Mouse (Mus musculus) liver, embryonic 16.5 days (tissue): ENCODE results near the gene Cacna1f. TPM values are rescaled to one million over a fixed set of nuclear protein-coding genes. Genes with fewer than 3 reads are reported as not detected.

Source experiments
- ATAC-seq: fragments of 200-750 bp; cut with Nextera tagmentation; 2 replicates; pipeline ENCODE4 v1.8.0; 2017; ENCODE audit warnings: low read depth, mild to moderate bottlenecking, moderate number of reproducible peaks, moderate library complexity
- H3K27ac ChIP-seq: fragments of 300-500 bp; sonication (generic); 2 replicates; pipeline ENCODE4 v1.5.1; 2014; ENCODE audit warnings: mild to moderate bottlenecking, low read length
- H3K27me3 ChIP-seq: fragments of 300-500 bp; sonication (generic); 2 replicates; pipeline ENCODE4 v1.6.1; 2014; ENCODE audit warnings: low read depth, low read length, mixed read lengths; ENCODE audit not compliant: control insufficient read depth, insufficient read depth
- H3K36me3 ChIP-seq: fragments of 300-500 bp; sonication (generic); 2 replicates; pipeline ENCODE4 v1.6.1; 2014; ENCODE audit warnings: mild to moderate bottlenecking; ENCODE audit not compliant: control insufficient read depth, insufficient read depth
- H3K4me1 ChIP-seq: fragments of 300-500 bp; sonication (generic); 2 replicates; pipeline ENCODE4 v1.6.1; 2014; ENCODE audit warnings: low read depth, low read length, mixed read lengths; ENCODE audit not compliant: control insufficient read depth
- H3K4me2 ChIP-seq: fragments of 300-500 bp; sonication (generic); 2 replicates; pipeline ENCODE4 v1.6.1; 2014; ENCODE audit warnings: low read depth, low read length, mixed read lengths
- H3K4me3 ChIP-seq: fragments of 300-500 bp; sonication (generic); 2 replicates; pipeline ENCODE4 v1.5.1; 2014; ENCODE audit warnings: low read depth, mild to moderate bottlenecking, low read length
- H3K9ac ChIP-seq: fragments of 300-500 bp; sonication (generic); 2 replicates; pipeline ENCODE4 v1.6.1; 2014; ENCODE audit warnings: low read depth, low read length
- H3K9me3 ChIP-seq: fragments of 300-500 bp; sonication (generic); replicated peaks from 2 replicates; pipeline ENCODE4 v1.6.1; 2016; ENCODE audit warnings: low read length; ENCODE audit not compliant: control insufficient read depth
- WGBS: fragments of 180-500 bp; shearing (Covaris S2); extraction: QIAGEN DNeasy Blood & Tissue Kit; methylation state at CpG from one replicate; pipeline ENCODE4 v1.1.7; 2014; ENCODE audit not compliant: insufficient replicate concordance; 5-methylcytosine and 5-hydroxymethylcytosine counted together
- polyA plus RNA-seq: library from polyadenylated mRNA; unstranded; fragments of >200 nt; fragmentation: Nextera tagmentation; extraction: Ambion mirVana; gene quantifications from 2 replicates; pipeline ENCODE4 v1.2.1, GENCODE M21; 2015

Gene Cacna1f
- polyA plus RNA-seq, 1 experiment from 2014 or later = 0.04 TPM

- H3K9ac ChIP-seq = peak within 1 kb of the TSS; percentile 76
- ATAC-seq = peak; percentile 97
- no peaks in the 10 kb centered on the region for H3K36me3 ChIP-seq
- H3K4me1 ChIP-seq = peaks cover 15% of the 10 kb centered on the region
- peak within 1 kb of the TSS; percentile 79 for H3K27ac ChIP-seq
- WGBS = 23% methylated on average over 56 of the region's 65 CpGs
- peak within 1 kb of the TSS; percentile 74 for H3K4me3 ChIP-seq
- H3K4me2 ChIP-seq = peak within 1 kb of the TSS; percentile 81
- no peaks in the 10 kb centered on the region for H3K27me3 ChIP-seq
- no peaks in the 10 kb centered on the region for H3K9me3 ChIP-seq
Observed at GRCm38 (mm10) chrX:7574087-7574884, 32.6 kb upstream of the Cacna1f start, which contains the start of gene Ppp1r3f. Gene Ppp1r3f (minus strand): TSS chrX:7574283.

- H3K9ac ChIP-seq = peak overlapping the region; percentile 54
Observed at GRCm38 (mm10) chrX:7574885-7575231, 32.0 kb upstream of the Cacna1f start.

GRCm38 (mm10) chrX:7581151-7581550, 25.7 kb upstream of the Cacna1f start:
- Histone ChIP-seq H3K27ac (no peak overlapping the region), H3K9me3 (no peaks in the 10 kb centered on the region), H3K4me1 (no peaks in the 10 kb centered on the region), H3K9ac (no peak overlapping the region), H3K4me2 (no peak overlapping the region), H3K4me3 (no peak overlapping the region), H3K36me3 (no peaks in the 10 kb centered on the region), H3K27me3 (no peaks in the 10 kb centered on the region)
- no peak for ATAC-seq
- WGBS = 67% methylated on average over 2 of the region's 2 CpGs

More at GRCm38 (mm10) chrX:7574885-7575231, 32.0 kb upstream of the Cacna1f start:
- Histone ChIP-seq H3K27me3 (no peaks in the 10 kb centered on the region), H3K9me3 (no peaks in the 10 kb centered on the region), H3K36me3 (no peaks in the 10 kb centered on the region), H3K4me2 (peak overlapping the region; percentile 60), H3K27ac (peak overlapping the region; percentile 77; the same call in 1 of the 2 replicates), H3K4me3 (peak overlapping the region; percentile 74), H3K4me1 (peaks cover 15% of the 10 kb centered on the region)
- 26% methylated on average over 5 of the region's 6 CpGs for WGBS
- no peak for ATAC-seq

- WGBS = 82% methylated on average over 11 of the region's 11 CpGs
- Histone ChIP-seq H3K27me3 (no peaks in the 10 kb centered on the region), H3K4me2 (no peak overlapping the region), H3K9ac (no peak overlapping the region), H3K4me3 (no peak overlapping the region), H3K36me3 (no peaks in the 10 kb centered on the region), H3K4me1 (no peaks in the 10 kb centered on the region), H3K27ac (no peak overlapping the region), H3K9me3 (no peaks in the 10 kb centered on the region)
- no peak for ATAC-seq
Observed at GRCm38 (mm10) chrX:7583881-7584280, 23.0 kb upstream of the Cacna1f start.

- ATAC-seq = no peak
- Histone ChIP-seq H3K4me2 (no peak overlapping the region), H3K9me3 (no peaks in the 10 kb centered on the region), H3K27ac (no peak overlapping the region), H3K36me3 (no peaks in the 10 kb centered on the region), H3K4me1 (no peaks in the 10 kb centered on the region), H3K4me3 (no peak overlapping the region), H3K27me3 (no peaks in the 10 kb centered on the region), H3K9ac (no peak overlapping the region)
- 48% methylated on average over 4 of the region's 5 CpGs for WGBS
Observed at GRCm38 (mm10) chrX:7586356-7586755, 20.5 kb upstream of the Cacna1f start.

- Histone ChIP-seq H3K36me3 (0 out of 2 replicates have a peak, but pooled peaks cover 2% of the 10 kb centered on the region), H3K27ac (no peak overlapping the region), H3K9ac (no peak overlapping the region), H3K4me1 (no peaks in the 10 kb centered on the region), H3K4me3 (no peak overlapping the region), H3K9me3 (no peaks in the 10 kb centered on the region), H3K27me3 (no peaks in the 10 kb centered on the region), H3K4me2 (no peak overlapping the region)
- no peak for ATAC-seq
- 86% methylated on average over 9 of the region's 9 CpGs for WGBS
Observed at GRCm38 (mm10) chrX:7595371-7595770, 11.5 kb upstream of the Cacna1f start.

GRCm38 (mm10) chrX:7604004-7604403, 2.9 kb upstream of the Cacna1f start:
- H3K4me1 ChIP-seq = no peaks in the 10 kb centered on the region; the same call in 1 of the 2 replicates
- peak overlapping the region; percentile 73 for H3K4me2 ChIP-seq
- no peak for ATAC-seq
- no peaks in the 10 kb centered on the region for H3K36me3 ChIP-seq
- WGBS = 55% methylated on average over 7 of the region's 7 CpGs
- no peak overlapping the region for H3K4me3 ChIP-seq
- no peak overlapping the region; the same call in 1 of the 2 replicates for H3K9ac ChIP-seq
- H3K27me3 ChIP-seq = peaks cover 5% of the 10 kb centered on the region; the same call in 1 of the 2 replicates
- H3K27ac ChIP-seq = no peak overlapping the region
- no peaks in the 10 kb centered on the region for H3K9me3 ChIP-seq

- no peaks in the 10 kb centered on the region for H3K9me3 ChIP-seq
- H3K4me2 ChIP-seq = peak within 1 kb of the TSS; percentile 73
- peaks cover 7% of the 10 kb centered on the region; the same call in 1 of the 2 replicates for H3K27me3 ChIP-seq
- H3K9ac ChIP-seq = peak within 1 kb of the TSS; percentile 59
- H3K4me1 ChIP-seq = no peaks in the 10 kb centered on the region; the same call in 1 of the 2 replicates
- WGBS = 14% methylated on average over 28 of the region's 28 CpGs
- H3K36me3 ChIP-seq = no peaks in the 10 kb centered on the region
- peak within 1 kb of the TSS; percentile 66 for H3K4me3 ChIP-seq
- peak within 1 kb of the TSS; percentile 24; the same call in 1 of the 2 replicates for H3K27ac ChIP-seq
- peak; percentile 96 for ATAC-seq
Observed at GRCm38 (mm10) chrX:7604879-7605574, 1.9 kb upstream of the Cacna1f start, which contains the start of gene Ccdc22. Gene Ccdc22 (minus strand): TSS chrX:7605517.
